Mouse (Mus musculus) A20 (cell line): Measurements from ENCODE around the gene Gm28053.
A peak's percentile ranks its signal among the peaks of the same experiment; 100 is the strongest.

ENCODE experiments used
- DNase-seq: peaks from one replicate; pipeline ENCODE4 v3.0.0-alpha.2; 2011; ENCODE audit warnings: low read depth, low spot score

Gene Gm28053

DNA sequence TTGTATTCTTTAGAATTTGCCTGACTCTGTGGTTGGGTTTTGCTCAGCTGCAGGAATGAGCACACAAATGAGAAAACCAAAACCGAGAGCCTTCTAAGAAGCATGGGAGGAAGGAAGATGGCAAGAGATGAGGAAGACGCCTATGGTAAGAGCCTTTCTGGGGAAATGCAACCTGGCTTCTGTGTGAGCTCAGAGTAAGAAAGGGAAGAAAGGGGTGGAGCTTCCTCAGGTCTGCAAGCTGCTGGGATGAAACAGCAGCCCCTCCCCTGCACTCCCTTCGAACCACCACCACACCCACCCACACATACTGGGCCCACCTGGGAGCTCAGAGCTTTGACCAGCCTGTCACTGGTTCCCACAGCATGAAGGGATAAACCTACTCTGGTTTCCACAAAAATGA lies 22.9 kb downstream of the Gm28053 start:
- DNase-seq = no peak

DNA sequence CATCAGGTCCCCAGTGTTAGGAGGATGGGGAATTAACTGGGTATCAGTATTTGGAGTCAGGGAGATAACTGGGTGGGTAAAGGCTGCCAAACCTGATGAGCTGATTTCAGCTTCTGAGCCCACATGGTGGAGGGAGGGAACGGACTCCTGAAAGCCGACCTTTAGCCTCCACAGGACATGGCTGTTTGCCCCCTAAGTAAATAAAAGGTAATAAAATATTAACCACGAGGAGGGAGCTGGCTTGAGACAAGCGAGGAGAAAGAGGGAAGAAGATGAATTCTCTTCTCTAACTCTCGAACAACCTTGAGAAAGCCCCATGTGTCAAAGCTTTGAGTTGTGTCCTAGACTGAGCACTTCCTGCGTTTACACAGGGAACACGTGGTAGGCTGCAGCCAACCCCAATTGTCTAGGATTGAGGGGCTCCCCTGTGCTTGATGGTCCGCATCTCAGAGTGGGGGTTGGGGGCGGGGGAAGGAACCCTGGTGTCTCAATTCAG lies 23.4 kb downstream of the Gm28053 start:
- DNase-seq = no peak

DNA sequence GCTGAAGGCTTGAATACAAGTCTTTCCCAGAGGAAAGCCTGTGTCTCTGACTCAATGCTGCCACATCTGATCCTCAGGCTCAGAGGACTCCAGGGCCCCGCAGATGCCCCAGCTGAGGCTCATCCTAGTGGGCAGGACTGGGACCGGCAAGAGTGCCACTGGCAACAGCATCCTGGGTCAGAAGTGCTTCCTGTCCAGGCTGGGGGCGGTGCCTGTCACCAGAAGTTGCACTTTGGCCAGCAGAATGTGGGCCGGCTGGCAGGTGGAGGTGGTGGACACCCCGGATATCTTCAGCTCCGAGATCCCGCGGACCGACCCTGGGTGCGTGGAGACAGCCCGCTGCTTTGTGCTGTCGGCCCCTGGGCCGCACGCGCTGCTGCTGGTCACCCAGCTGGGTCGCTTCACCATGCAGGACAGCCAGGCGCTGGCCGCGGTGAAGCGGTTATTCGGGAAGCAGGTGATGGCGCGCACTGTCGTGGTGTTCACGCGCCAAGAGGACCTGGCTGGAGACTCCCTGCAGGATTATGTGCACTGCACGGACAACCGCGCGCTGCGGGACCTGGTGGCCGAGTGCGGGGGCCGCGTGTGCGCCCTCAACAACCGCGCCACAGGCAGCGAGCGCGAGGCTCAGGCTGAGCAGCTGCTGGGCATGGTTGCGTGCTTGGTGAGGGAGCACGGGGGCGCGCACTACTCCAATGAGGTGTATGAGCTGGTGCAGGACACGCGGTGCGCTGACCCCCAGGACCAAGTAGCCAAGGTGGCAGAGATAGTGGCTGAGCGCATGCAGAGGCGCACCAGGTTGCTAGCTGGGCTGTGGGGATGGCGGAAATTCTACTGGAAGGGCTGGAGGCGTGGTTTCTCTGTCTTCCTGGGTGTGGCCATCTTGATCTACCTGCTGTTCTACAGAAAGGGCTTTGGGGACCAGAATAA lies 24.3 kb downstream of the Gm28053 start:
- DNase-seq = no peak

DNA sequence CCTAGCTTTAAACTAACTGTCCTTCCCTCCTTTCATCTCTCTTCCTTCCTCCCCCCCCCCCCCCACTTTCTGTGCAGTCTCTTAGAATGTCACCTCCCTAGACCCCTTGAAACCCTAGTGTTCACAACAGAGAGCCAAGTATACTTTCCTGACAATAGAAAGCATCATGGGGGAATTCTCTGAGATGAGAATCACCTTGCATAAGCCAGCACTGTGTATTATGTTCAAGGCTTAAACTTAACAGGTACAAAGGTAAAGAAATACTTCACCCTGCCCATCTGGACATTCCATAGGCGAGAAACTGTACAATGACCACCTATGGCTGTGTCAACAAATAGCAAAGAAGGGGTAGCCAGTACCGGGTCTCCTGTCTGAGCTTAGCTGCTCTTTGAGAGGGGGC lies 27.1 kb downstream of the Gm28053 start:
- no peak for DNase-seq

DNA sequence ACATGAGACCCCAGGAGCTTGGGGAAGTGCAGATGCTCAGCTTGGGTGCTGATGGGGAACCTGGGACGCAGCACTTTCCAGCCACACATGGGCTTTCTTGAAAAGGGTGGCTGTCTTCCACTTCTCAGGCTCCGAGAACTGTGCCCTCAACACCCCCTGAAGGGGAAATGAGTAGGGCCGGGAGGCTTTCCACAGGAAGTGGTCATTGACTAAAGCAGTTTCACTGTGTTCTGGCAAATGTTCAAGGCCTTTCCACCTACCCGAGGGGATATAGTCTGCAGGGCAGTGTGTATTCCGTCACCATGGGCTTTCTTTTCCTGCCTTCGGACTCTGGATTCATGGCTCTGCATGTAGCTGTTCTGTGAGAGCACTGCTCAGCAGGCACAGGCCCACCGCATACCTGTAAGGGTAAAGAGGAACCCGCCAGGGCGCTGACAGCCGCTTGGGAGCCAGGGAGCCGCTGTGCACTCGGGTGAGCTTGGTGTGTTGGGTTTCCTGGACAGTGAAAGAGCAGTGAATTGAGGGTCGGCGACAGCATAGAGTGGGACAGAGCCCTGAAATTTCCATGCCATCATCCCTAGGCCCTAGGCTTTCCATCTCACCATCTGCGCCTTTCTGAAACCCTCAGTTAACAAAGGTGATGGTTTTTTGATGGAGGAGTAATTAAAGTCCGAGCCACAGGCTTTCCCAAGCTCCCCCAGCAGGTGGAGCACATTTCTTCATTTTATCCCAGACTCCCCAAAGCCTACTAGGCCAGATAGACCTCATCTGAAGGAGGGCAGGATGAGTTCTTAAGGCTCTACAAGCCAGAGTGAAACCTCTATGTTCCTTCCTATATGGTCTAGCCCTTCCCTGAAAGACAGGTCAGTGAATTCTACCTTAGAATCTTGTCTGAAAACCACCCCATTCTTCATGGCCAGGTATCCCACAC lies 27.8 kb downstream of the Gm28053 start, which contains the start of gene Gimap5:
Gene Gimap5, plus strand, starts transcription at position 239 of the 931 bp plus-strand sequence.
- DNase-seq = peak; percentile 76

DNA sequence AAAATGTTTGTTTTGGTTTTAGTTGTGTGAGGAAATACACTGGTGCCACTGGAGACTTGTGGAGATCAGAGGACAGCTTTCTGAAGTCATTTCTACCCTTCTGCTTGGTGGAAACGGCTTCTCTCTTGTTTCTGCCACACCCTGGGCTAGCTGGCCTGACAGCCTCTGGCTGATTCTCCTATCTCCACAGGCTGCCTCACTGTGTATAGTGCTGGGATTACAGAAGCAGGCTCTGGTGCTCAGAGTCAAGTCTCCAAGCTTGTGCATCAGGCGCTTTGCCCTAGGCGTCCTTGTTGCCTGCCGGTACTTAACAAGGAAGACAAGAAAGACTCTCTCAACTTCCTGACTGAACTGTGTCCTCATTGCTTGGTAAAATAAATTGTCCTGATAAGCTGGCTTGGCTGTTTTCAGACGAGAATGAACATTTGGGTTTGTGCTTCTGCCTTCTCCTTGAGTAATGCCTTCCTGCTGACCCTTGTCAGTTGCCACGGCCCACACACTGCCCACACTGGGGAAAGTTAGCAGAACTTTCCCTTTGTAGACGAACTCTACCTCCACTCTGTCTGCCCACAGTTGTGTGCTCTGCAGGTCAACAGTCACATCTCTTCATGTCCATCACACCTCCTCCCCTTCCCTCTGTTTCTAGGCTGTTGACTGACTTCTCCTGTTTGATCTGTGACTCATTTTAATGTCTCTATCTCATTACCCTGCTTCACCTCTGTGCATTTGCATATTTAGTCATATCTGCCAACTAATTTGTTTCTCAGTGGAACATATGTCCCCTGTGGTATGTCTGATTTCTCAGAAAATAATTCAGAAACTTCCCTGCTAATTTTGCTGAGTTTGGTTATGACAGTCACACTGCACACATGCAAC lies 28.9 kb downstream of the Gm28053 start:
- DNase-seq = peak; percentile 69

DNA sequence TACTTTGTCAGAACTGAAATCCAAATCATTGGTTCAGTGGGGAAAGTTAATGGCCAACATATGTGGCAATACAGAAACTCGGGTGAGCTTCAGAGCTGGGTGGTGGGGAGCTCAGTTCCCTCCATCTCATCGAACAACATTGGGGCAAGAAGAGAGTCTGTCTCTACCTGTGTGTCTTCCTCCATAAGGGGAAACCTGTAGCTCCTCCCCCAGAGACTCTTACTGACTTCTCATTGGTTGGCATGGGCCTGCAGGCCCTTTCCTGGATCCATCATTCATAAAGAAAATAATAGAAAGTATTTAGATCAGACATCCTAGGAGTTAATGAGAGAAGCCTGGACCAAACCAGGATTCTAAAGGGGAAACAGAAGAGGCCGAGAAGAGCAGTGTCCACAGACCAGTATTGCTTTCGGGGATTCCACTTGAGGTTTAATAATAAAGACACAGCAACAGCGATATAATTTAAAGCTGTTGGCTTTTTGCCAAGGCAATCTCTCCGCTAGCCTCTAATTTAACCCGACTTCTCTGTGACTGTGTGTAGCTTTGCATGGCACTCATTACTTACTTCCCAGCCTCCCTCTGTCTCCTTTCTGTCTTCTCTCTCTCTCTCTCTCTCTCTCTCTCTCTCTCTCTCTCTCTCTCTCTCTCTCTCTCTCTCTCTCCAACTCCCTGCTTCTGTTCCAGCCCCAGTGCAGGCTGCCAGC lies 45.3 kb downstream of the Gm28053 start:
- no peak for DNase-seq

DNA sequence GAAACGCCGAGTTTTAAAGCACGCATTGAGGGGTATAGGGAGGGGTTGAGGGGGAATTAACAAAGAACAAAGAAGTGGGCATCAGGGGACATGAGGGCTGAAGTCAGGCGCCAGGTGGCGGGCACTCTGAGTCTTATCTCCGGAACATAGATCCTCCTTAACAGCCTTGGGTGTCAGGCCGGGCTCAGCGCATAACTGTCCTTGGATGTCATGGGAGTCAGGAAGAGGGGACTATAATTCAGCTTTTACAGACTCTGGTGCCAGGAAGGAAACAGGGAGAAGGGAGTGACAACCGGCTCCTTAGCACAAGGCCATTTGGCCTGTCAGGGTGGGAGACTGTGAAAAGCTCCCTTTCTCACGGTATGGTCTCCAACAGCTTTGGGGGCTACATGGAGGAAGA lies 46.1 kb downstream of the Gm28053 start:
- no peak for DNase-seq

DNA sequence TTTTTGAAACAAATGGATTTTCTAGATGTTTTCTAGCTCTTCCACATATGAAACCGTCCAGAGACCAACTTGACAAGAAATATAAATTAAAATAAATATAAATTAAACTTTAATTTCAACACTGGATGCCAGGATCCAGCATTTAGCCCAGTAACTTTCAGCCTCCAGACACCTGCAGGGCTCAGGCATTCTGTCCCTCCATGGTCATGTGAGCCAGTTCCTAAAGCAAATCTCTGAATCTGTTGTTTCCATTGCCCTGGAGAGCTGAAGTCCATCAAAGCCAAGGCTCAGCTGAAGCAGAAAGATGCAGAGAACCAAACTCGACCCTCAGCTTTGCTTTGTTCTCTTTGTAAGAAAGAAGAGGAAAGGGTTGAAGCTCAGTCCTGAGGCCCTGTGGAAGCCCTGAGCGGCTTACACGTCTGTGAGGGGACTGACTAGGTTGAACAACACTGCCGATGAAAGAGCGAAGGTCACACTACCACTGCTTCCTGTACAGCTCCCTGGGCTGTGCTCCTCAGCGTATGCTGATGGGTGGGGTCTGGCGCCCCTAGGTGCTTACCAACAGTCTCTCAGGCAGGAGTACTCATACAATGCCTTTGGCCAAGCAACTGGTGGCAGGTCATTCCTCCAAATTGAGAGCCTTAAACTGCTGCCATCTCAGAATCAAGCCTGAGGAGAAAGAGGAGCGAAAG lies 49.9 kb downstream of the Gm28053 start:
- DNase-seq = no peak

DNA sequence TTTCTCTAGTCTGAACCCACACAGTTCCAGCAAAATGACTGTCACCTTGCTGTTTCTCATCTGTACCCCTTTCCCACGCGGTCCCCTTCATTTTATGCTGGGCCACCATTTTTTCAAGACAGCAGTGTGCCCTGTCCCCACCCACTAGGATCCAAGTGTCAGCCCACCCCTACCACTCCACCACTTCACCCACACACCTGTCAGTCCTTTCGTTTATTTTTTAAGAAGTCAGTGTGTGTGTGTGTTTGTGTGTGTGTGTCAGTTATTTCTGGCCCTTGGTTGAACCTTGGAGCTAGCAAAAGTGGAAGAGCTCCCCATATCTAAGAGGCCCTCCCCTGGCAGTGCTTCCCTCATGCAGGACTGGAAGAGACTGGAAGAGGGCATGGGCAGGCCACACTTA lies 50.5 kb downstream of the Gm28053 start:
- no peak for DNase-seq

DNA sequence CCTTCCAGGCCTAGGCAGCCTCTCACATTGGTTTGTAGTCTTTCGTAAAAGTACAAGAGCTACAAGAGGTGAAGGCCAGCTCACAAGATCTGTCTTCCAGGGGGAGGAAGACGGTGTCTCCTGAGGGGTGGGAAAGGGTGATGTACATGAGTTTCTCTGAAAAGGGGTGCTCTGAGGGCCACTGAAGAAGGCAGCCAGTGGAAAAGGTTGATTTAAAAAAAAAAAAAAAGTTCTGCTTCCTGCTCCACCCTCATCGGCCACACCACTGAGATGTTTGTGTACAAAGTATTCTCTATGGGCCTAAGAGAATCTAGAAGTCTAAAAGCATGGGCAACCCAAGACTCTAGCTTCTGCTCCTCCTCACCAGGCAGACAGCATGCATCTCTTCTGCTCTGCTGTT lies 52.3 kb downstream of the Gm28053 start, which contains the start of gene Gimap3:
Gene Gimap3, minus strand, starts transcription at position 156 of the 400 bp plus-strand sequence.
- DNase-seq = peak; percentile 11

DNA sequence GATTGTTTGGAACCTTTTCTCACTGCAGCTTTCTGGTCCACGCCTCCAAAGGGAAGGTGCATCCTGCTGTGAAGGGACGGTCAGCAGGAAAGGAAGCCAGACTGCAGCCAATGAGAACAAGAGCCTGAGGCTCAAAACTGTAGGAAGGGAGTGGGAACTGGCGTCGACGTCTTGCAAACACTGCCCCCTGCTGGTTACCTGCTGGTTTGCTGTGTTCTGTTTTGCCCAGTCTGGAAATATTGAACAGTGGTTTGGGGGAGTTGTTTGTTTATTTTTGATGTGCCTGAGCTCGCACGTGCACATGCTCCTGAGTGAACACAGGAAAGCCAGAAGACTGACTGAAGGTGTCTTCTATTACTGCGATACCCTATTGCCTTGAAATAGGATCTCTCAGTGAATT lies 53.6 kb downstream of the Gm28053 start:
- peak; percentile 83 for DNase-seq

DNA sequence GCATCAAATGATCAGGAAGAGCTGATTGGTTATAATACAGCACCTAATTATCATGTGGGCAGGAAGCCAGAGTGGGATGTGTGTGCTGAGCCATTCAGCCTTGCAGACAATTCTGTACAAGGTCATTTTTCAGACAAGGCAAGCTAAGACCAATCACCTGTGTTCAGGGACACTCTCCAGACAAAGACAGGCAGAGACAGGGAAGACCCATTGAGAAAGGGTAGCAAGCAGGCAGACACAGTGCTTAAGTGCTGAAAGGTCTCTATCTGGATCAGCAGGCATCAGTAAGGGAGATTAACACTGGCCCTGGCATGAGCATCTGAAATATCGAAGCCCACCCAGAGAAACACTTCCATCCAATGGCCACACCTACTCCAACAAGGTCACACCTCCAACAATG lies 66.0 kb downstream of the Gm28053 start:
- no peak for DNase-seq

DNA sequence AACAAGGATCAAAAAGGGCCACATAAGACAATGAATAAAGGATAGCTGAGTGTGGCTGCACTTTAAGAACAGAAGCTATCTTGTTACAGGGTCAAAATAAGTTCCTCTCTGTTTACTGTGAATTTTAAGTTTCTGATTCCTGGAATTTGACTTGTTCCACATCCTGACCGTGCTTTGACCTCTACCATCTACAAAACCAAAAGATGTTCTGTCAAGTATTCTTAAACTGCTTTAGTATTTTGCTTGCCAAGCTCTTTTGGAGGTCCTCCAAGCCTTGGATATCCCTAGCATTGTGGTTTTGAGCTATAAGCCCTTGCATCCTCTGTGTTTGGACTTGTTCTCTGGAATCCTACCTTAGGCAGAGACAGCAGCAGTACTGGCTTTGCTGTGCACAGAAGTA lies 66.8 kb downstream of the Gm28053 start:
- no peak for DNase-seq

DNA sequence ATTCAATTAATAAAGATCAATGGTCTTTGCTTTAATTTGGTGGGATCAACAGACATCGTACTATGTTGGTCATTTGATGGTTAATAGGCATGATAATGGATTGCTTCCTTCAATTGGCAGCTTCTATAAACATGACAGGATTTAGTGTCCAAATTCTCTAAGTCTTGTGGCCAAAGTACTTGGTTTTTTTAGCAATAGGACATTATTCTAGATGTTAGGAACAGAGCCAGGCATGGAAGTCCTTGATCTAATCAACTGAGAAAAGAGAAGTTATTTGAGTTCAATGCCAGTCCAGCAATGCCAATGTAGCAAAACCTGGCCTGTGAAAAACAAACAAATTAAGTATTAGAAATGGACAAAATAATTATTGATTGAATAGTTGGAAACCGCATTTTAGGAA lies 67.2 kb downstream of the Gm28053 start:
- no peak for DNase-seq

DNA sequence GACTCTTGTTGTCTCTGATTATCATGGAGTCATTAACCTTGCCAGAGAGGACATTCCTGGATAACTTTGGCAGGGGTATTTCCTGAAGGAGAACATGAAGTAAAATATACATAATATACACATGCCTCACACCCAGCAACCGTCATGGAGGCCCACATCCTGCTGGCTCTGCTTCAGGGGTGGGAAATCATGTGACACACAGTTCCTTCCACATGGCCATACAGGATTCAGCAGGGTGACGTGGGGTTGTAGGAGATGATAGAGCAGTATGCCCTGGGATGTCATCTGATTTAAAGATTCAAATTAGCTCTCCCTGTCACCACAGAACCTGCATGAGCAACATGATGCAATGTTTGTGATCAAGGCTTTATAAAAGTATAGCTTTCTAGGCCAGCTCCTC lies 69.5 kb downstream of the Gm28053 start:
- DNase-seq = no peak

DNA sequence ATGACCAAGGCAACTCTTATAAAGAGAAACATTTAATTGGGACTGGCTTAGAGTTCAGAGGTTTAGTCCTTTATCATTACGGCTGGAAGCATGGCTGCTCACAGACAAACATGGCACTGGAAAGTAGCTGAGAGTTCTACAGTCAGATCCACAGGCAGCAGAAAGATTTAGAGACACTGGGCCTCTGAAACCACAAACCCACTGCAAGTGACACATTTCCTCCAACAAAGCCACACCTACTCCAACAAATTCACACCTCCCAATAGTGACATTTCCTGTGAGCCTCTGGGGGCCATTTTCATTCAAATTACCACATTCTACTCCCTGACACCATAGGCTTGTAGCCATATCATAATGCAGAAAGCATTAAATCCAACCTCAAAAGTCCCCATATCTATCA lies 83.5 kb downstream of the Gm28053 start:
- DNase-seq = no peak
